Mouse (Mus musculus): Measurements from ENCODE around the gene Hoxd9. TPM values are rescaled to one million over a fixed set of nuclear protein-coding genes. Genes with fewer than 3 reads are reported as not detected.

Hoxd9 gene
- polyA plus RNA-seq, 1 experiment: 0.75 TPM

GRCm38 (mm10) chr2:74731799-74732512 lies 34.4 kb downstream of the Hoxd9 start:
- Histone ChIP-seq H3K4me1 (ENCODE audit: control insufficient read depth, insufficient read depth, low read length) (no peaks in the 10 kb centered on the region), H3K27ac (ENCODE audit: insufficient read depth, low read length) (no peak overlapping the region), H3K36me3 (ENCODE audit: control insufficient read depth, insufficient read depth, low read length, poor library complexity, severe bottlenecking) (no peaks in the 10 kb centered on the region), H3K27me3 (ENCODE audit: control insufficient read depth, insufficient read depth, low read length, poor library complexity, severe bottlenecking) (peaks cover 49% of the 10 kb centered on the region), H3K9ac (ENCODE audit: low read depth, poor library complexity, severe bottlenecking) (no peak overlapping the region), H3K4me3 (ENCODE audit: low read depth, low read length) (no peak overlapping the region), H3K9me3 (replicated peaks; ENCODE audit: control insufficient read depth, insufficient read depth, low read length, poor library complexity, severe bottlenecking) (no peaks in the 10 kb centered on the region)
- TF ChIP-seq POLR2A (IDR thresholded peaks at IDR 0.05; ENCODE audit: insufficient read depth, low read length): no peak
- no peak for TF ChIP-seq EP300 (IDR thresholded peaks at IDR 0.05; ENCODE audit: insufficient read depth, low read depth, low read length)
- no peak for TF ChIP-seq CTCF (IDR thresholded peaks at IDR 0.05; ENCODE audit: low read depth, low read length)

- H3K27ac ChIP-seq (ENCODE audit: insufficient read depth, low read length): no peak overlapping the region
- H3K4me1 ChIP-seq (ENCODE audit: control insufficient read depth, insufficient read depth, low read length): no peaks in the 10 kb centered on the region
- peak overlapping the region; percentile 8; the same call in 1 of the 2 replicates for H3K4me3 ChIP-seq (ENCODE audit: low read depth, low read length)
These were observed 35.2 kb downstream of the Hoxd9 start for GRCm38 (mm10) chr2:74732513-74733316.

GRCm38 (mm10) chr2:74733317-74733661 lies 35.8 kb downstream of the Hoxd9 start:
- Histone ChIP-seq H3K4me3 (ENCODE audit: low read depth, low read length) (peak overlapping the region; percentile 8; the same call in 1 of the 2 replicates), H3K27ac (ENCODE audit: insufficient read depth, low read length) (no peak overlapping the region), H3K36me3 (ENCODE audit: control insufficient read depth, insufficient read depth, low read length, poor library complexity, severe bottlenecking) (no peaks in the 10 kb centered on the region), H3K27me3 (ENCODE audit: control insufficient read depth, insufficient read depth, low read length, poor library complexity, severe bottlenecking) (peaks cover 57% of the 10 kb centered on the region), H3K9ac (ENCODE audit: low read depth, poor library complexity, severe bottlenecking) (no peak overlapping the region), H3K9me3 (replicated peaks; ENCODE audit: control insufficient read depth, insufficient read depth, low read length, poor library complexity, severe bottlenecking) (no peaks in the 10 kb centered on the region), H3K4me1 (ENCODE audit: control insufficient read depth, insufficient read depth, low read length) (no peaks in the 10 kb centered on the region)
- no peak for TF ChIP-seq EP300 (IDR thresholded peaks at IDR 0.05; ENCODE audit: insufficient read depth, low read depth, low read length)
- no peak for TF ChIP-seq POLR2A (IDR thresholded peaks at IDR 0.05; ENCODE audit: insufficient read depth, low read length)
- no peak for TF ChIP-seq CTCF (IDR thresholded peaks at IDR 0.05; ENCODE audit: low read depth, low read length)

More at GRCm38 (mm10) chr2:74732513-74733316, 35.2 kb downstream of the Hoxd9 start:
- Histone ChIP-seq H3K27me3 (ENCODE audit: control insufficient read depth, insufficient read depth, low read length, poor library complexity, severe bottlenecking) (peaks cover 52% of the 10 kb centered on the region), H3K36me3 (ENCODE audit: control insufficient read depth, insufficient read depth, low read length, poor library complexity, severe bottlenecking) (no peaks in the 10 kb centered on the region), H3K9ac (ENCODE audit: low read depth, poor library complexity, severe bottlenecking) (no peak overlapping the region), H3K9me3 (replicated peaks; ENCODE audit: control insufficient read depth, insufficient read depth, low read length, poor library complexity, severe bottlenecking) (no peaks in the 10 kb centered on the region)
- TF ChIP-seq EP300 (IDR thresholded peaks at IDR 0.05; ENCODE audit: insufficient read depth, low read depth, low read length): no peak

GRCm38 (mm10) chr2:74733765-74734164 lies 36.2 kb downstream of the Hoxd9 start:
- H3K4me3 ChIP-seq (ENCODE audit: low read depth, low read length): no peak overlapping the region
- no peaks in the 10 kb centered on the region for H3K36me3 ChIP-seq (ENCODE audit: control insufficient read depth, insufficient read depth, low read length, poor library complexity, severe bottlenecking)
- no peaks in the 10 kb centered on the region for H3K4me1 ChIP-seq (ENCODE audit: control insufficient read depth, insufficient read depth, low read length)
- no peaks in the 10 kb centered on the region for H3K9me3 ChIP-seq (replicated peaks; ENCODE audit: control insufficient read depth, insufficient read depth, low read length, poor library complexity, severe bottlenecking)
- no peak overlapping the region for H3K27ac ChIP-seq (ENCODE audit: insufficient read depth, low read length)
- H3K9ac ChIP-seq (ENCODE audit: low read depth, poor library complexity, severe bottlenecking): no peak overlapping the region
- H3K27me3 ChIP-seq (ENCODE audit: control insufficient read depth, insufficient read depth, low read length, poor library complexity, severe bottlenecking): peaks cover 62% of the 10 kb centered on the region
- TF ChIP-seq CTCF (IDR thresholded peaks at IDR 0.05; ENCODE audit: low read depth, low read length) (no peak), EP300 (IDR thresholded peaks at IDR 0.05; ENCODE audit: insufficient read depth, low read depth, low read length) (no peak), POLR2A (IDR thresholded peaks at IDR 0.05; ENCODE audit: insufficient read depth, low read length) (no peak)

GRCm38 (mm10) chr2:74734451-74734850 lies 36.9 kb downstream of the Hoxd9 start:
- peaks cover 63% of the 10 kb centered on the region for H3K27me3 ChIP-seq (ENCODE audit: control insufficient read depth, insufficient read depth, low read length, poor library complexity, severe bottlenecking)
- H3K4me1 ChIP-seq (ENCODE audit: control insufficient read depth, insufficient read depth, low read length): no peaks in the 10 kb centered on the region
- TF ChIP-seq CTCF (IDR thresholded peaks at IDR 0.05; ENCODE audit: low read depth, low read length): no peak
- TF ChIP-seq EP300 (IDR thresholded peaks at IDR 0.05; ENCODE audit: insufficient read depth, low read depth, low read length): no peak
- no peak for TF ChIP-seq POLR2A (IDR thresholded peaks at IDR 0.05; ENCODE audit: insufficient read depth, low read length)
- H3K27ac ChIP-seq (ENCODE audit: insufficient read depth, low read length): no peak overlapping the region
- no peaks in the 10 kb centered on the region for H3K36me3 ChIP-seq (ENCODE audit: control insufficient read depth, insufficient read depth, low read length, poor library complexity, severe bottlenecking)
- H3K9ac ChIP-seq (ENCODE audit: low read depth, poor library complexity, severe bottlenecking): no peak overlapping the region
- H3K4me3 ChIP-seq (ENCODE audit: low read depth, low read length): no peak overlapping the region
- no peaks in the 10 kb centered on the region for H3K9me3 ChIP-seq (replicated peaks; ENCODE audit: control insufficient read depth, insufficient read depth, low read length, poor library complexity, severe bottlenecking)

All from ES-Bruce4 (cell line).